Mouse (Mus musculus) heart, adult 2 months (tissue): Measurements from ENCODE around the gene Mttp.
A peak's percentile ranks its signal among the peaks of the same experiment; 100 is the strongest.

Source experiments
- CTCF ChIP-seq: fragments of 200-600 bp; IDR thresholded peaks from 2 replicates; pipeline ENCODE4 v1.8.1; 2022; ENCODE audit warnings: antibody characterized with exemption, mild to moderate bottlenecking, moderate library complexity
- EP300 ChIP-seq: fragments of 200-500 bp; IDR thresholded peaks from 2 replicates; pipeline ENCODE4 v1.6.1; 2011; ENCODE audit warnings: low read depth, low read length, control low read depth; ENCODE audit not compliant: insufficient read depth
- POLR2A ChIP-seq: fragments of 200-500 bp; IDR thresholded peaks from 2 replicates; pipeline ENCODE4 v1.6.1; 2011; ENCODE audit warnings: mild to moderate bottlenecking, low read depth, low read length, control low read depth; ENCODE audit not compliant: insufficient read depth

- TF ChIP-seq EP300 (no peak), CTCF (no peak), POLR2A (0 out of 2 replicates have a peak, but pooled peaks have one; percentile 30)
Observed at GRCm38 (mm10) chr3:138041591-138042301, 103.0 kb downstream of the Mttp start.
